Mouse (Mus musculus): ENCODE results near the gene Pax3.

The Pax3 gene

GRCm38 (mm10) chr1:78198319-78198940 lies 1.5 kb upstream of the Pax3 start:
- DNase-seq = no peak

- no peak for DNase-seq
Observed at GRCm38 (mm10) chr1:78197351-78198234, 659 bp upstream of the Pax3 start.

- DNase-seq = no peak
Observed at GRCm38 (mm10) chr1:78195771-78196712, 892 bp downstream of the Pax3 start.

GRCm38 (mm10) chr1:78195145-78195544 lies 1.8 kb downstream of the Pax3 start:
- DNase-seq = no peak

GRCm38 (mm10) chr1:78194381-78195047 lies 2.4 kb downstream of the Pax3 start:
- DNase-seq = no peak

- no peak for DNase-seq
Observed at GRCm38 (mm10) chr1:78193465-78193991, 3.4 kb downstream of the Pax3 start.

GRCm38 (mm10) chr1:78192746-78193464 lies 4.0 kb downstream of the Pax3 start:
- DNase-seq = no peak

- DNase-seq = no peak
Observed at GRCm38 (mm10) chr1:78192217-78192735, 4.7 kb downstream of the Pax3 start.

- no peak for DNase-seq
Observed at GRCm38 (mm10) chr1:78191761-78192160, 5.2 kb downstream of the Pax3 start.

- no peak for DNase-seq
Observed at GRCm38 (mm10) chr1:78191331-78191730, 5.6 kb downstream of the Pax3 start.

GRCm38 (mm10) chr1:78190386-78191111 lies 6.4 kb downstream of the Pax3 start:
- no peak for DNase-seq

- no peak for DNase-seq
Observed at GRCm38 (mm10) chr1:78189501-78190345, 7.2 kb downstream of the Pax3 start.

- DNase-seq = no peak
Observed at GRCm38 (mm10) chr1:78189016-78189415, 7.9 kb downstream of the Pax3 start.

GRCm38 (mm10) chr1:78188299-78188698 lies 8.6 kb downstream of the Pax3 start:
- no peak for DNase-seq

- DNase-seq = no peak
Observed at GRCm38 (mm10) chr1:78187788-78188173, 9.2 kb downstream of the Pax3 start.

GRCm38 (mm10) chr1:78187122-78187787 lies 9.7 kb downstream of the Pax3 start:
- DNase-seq = no peak

GRCm38 (mm10) chr1:78182954-78183353 lies 14.0 kb downstream of the Pax3 start:
- DNase-seq = no peak

- DNase-seq = no peak
Observed at GRCm38 (mm10) chr1:78181882-78182281, 15.1 kb downstream of the Pax3 start.

GRCm38 (mm10) chr1:78172334-78172733 lies 24.6 kb downstream of the Pax3 start:
- DNase-seq = no peak

Measured in cerebellum, adult 18-20 months (tissue).